Mouse (Mus musculus) forebrain, postnatal 0 days (tissue): Measurements from ENCODE around the gene Car15. TPM values are rescaled to one million over a fixed set of nuclear protein-coding genes. Genes with fewer than 3 reads are reported as not detected.

Experiments used
- ATAC-seq: fragments of 200-750 bp; cut with Nextera tagmentation; 2 replicates; pipeline ENCODE4 v1.8.0; 2017; ENCODE audit warnings: mild to moderate bottlenecking, moderate library complexity
- DNase-seq: peaks from one replicate; pipeline ENCODE4 v3.0.0-alpha.2; 2015
- H3K27ac ChIP-seq: fragments of 300-500 bp; sonication (generic); 2 replicates; pipeline ENCODE4 v1.5.1; 2014; ENCODE audit warnings: low read depth, mild to moderate bottlenecking, antibody characterized with exemption, low read length, moderate library complexity, mixed read lengths
- H3K27me3 ChIP-seq: fragments of 300-500 bp; sonication (generic); 2 replicates; pipeline ENCODE4 v1.6.1; 2014; ENCODE audit warnings: mild to moderate bottlenecking, low read length, mixed read lengths; ENCODE audit not compliant: insufficient read depth
- H3K36me3 ChIP-seq: fragments of 300-500 bp; sonication (generic); 2 replicates; pipeline ENCODE4 v1.6.1; 2014; ENCODE audit warnings: mild to moderate bottlenecking, moderate library complexity; ENCODE audit not compliant: insufficient read depth
- H3K4me1 ChIP-seq: fragments of 300-500 bp; sonication (generic); 2 replicates; pipeline ENCODE4 v1.6.1; 2014; ENCODE audit warnings: antibody characterized with exemption; ENCODE audit not compliant: insufficient read depth
- H3K4me2 ChIP-seq: fragments of 300-500 bp; sonication (generic); 2 replicates; pipeline ENCODE4 v1.6.1; 2014; ENCODE audit warnings: low read depth, mild to moderate bottlenecking, moderate library complexity
- H3K4me3 ChIP-seq: fragments of 300-500 bp; sonication (generic); 2 replicates; pipeline ENCODE4 v1.5.1; 2014; ENCODE audit warnings: low read depth, low read length, mixed read lengths
- H3K9ac ChIP-seq: fragments of 300-500 bp; sonication (generic); 2 replicates; pipeline ENCODE4 v1.6.1; 2014; ENCODE audit warnings: mild to moderate bottlenecking
- H3K9me3 ChIP-seq: fragments of 300-500 bp; sonication (generic); 2 replicates; pipeline ENCODE4 v1.6.1; 2016; ENCODE audit warnings: low read length
- CTCF ChIP-seq: sonication (generic); IDR thresholded peaks from 2 replicates; pipeline ENCODE4 v1.5.1; 2016; ENCODE audit warnings: antibody characterized with exemption, control low read depth, low read depth
- WGBS: fragments of 180-500 bp; shearing (Covaris S2); extraction: QIAGEN DNeasy Blood & Tissue Kit; methylation state at CpG from one replicate; pipeline ENCODE4 v1.1.7; 2014; 5-methylcytosine and 5-hydroxymethylcytosine counted together
- polyA plus RNA-seq: library from polyadenylated mRNA; unstranded; fragments of >200 nt; fragmentation: Nextera tagmentation; extraction: Ambion mirVana; gene quantifications from 2 replicates; pipeline ENCODE4 v1.2.1, GENCODE M21; 2015
- total RNA-seq: library from RNA; depleted of rRNA; stranded (reverse); fragments of >200 nt; gene quantifications from 2 replicates; pipeline ENCODE4 v1.2.3, GENCODE M21; 2014

Car15 gene
- total and polyA plus RNA-seq, 2 experiments from 2014 or later: 1.9 to 4.2 TPM

- H3K36me3 ChIP-seq: no peaks in the 10 kb centered on the region
- H3K4me1 ChIP-seq: peaks cover 32% of the 10 kb centered on the region; the same call in 1 of the 2 replicates
- no peaks in the 10 kb centered on the region for H3K9me3 ChIP-seq
- peak overlapping the region; percentile 64 for H3K4me3 ChIP-seq
- peak overlapping the region; percentile 97 for H3K4me2 ChIP-seq
- H3K27me3 ChIP-seq: peaks cover 34% of the 10 kb centered on the region
- 3% methylated on average over 64 of the region's 73 CpGs for WGBS
- no peak for TF ChIP-seq CTCF
- DNase-seq (peak; percentile 96), ATAC-seq (peak; percentile 93)
- peak overlapping the region; percentile 93 for H3K27ac ChIP-seq
- H3K9ac ChIP-seq: peak overlapping the region; percentile 90
These were observed 30.8 kb downstream of the Car15 start for GRCm38 (mm10) chr16:17807192-17808009.

GRCm38 (mm10) chr16:17806581-17807191, 31.5 kb downstream of the Car15 start:
- no peaks in the 10 kb centered on the region for H3K36me3 ChIP-seq
- H3K4me1 ChIP-seq: peaks cover 33% of the 10 kb centered on the region; the same call in 1 of the 2 replicates
- H3K4me3 ChIP-seq: peak overlapping the region; percentile 64
- TF ChIP-seq CTCF: peak; percentile 31; the same call in 1 of the 2 replicates
- ATAC-seq: peak; percentile 32; the same call in 1 of the 2 replicates
- H3K9ac ChIP-seq: peak overlapping the region; percentile 90
- peak overlapping the region; percentile 93 for H3K27ac ChIP-seq
- H3K9me3 ChIP-seq: no peaks in the 10 kb centered on the region
- peak; percentile 70 for DNase-seq
- peaks cover 42% of the 10 kb centered on the region for H3K27me3 ChIP-seq
- under 1% methylated on average over 50 of the region's 50 CpGs for WGBS
- peak overlapping the region; percentile 97 for H3K4me2 ChIP-seq

- peak overlapping the region; percentile 58; the same call in 1 of the 2 replicates for H3K4me2 ChIP-seq
- peaks cover 31% of the 10 kb centered on the region; the same call in 1 of the 2 replicates for H3K4me1 ChIP-seq
These were observed 33.2 kb downstream of the Car15 start for GRCm38 (mm10) chr16:17804982-17805381.

GRCm38 (mm10) chr16:17804449-17804912, 33.7 kb downstream of the Car15 start:
- Histone ChIP-seq H3K9ac (peak overlapping the region; percentile 35; the same call in 1 of the 2 replicates), H3K4me1 (peaks cover 28% of the 10 kb centered on the region; the same call in 1 of the 2 replicates), H3K36me3 (no peaks in the 10 kb centered on the region), H3K9me3 (no peaks in the 10 kb centered on the region), H3K27me3 (peaks cover 58% of the 10 kb centered on the region), H3K27ac (no peak overlapping the region), H3K4me2 (peak overlapping the region; percentile 58), H3K4me3 (peak overlapping the region; percentile 31)
- ATAC-seq: no peak
- DNase-seq: no peak
- 2% methylated on average over 33 of the region's 33 CpGs for WGBS
- TF ChIP-seq CTCF: no peak

More at GRCm38 (mm10) chr16:17804982-17805381, 33.2 kb downstream of the Car15 start:
- DNase-seq (no peak), ATAC-seq (no peak)
- H3K9me3 ChIP-seq: no peaks in the 10 kb centered on the region
- H3K27me3 ChIP-seq: peaks cover 55% of the 10 kb centered on the region
- H3K36me3 ChIP-seq: no peaks in the 10 kb centered on the region
- H3K9ac ChIP-seq: 0 out of 2 replicates have a peak overlapping the region, but pooled peaks have one; percentile 35
- WGBS: 9% methylated on average over 7 of the region's 7 CpGs
- TF ChIP-seq CTCF: no peak
- peak overlapping the region; percentile 31 for H3K4me3 ChIP-seq
- no peak overlapping the region for H3K27ac ChIP-seq

GRCm38 (mm10) chr16:17803675-17804448, 34.3 kb downstream of the Car15 start:
- Histone ChIP-seq H3K4me2 (peak overlapping the region; percentile 59), H3K9ac (0 out of 2 replicates have a peak overlapping the region, but pooled peaks have one; percentile 35), H3K4me3 (peak overlapping the region; percentile 41), H3K36me3 (no peaks in the 10 kb centered on the region), H3K27me3 (peaks cover 64% of the 10 kb centered on the region), H3K27ac (no peak overlapping the region), H3K9me3 (no peaks in the 10 kb centered on the region), H3K4me1 (peaks cover 23% of the 10 kb centered on the region; the same call in 1 of the 2 replicates)
- DNase-seq (no peak), ATAC-seq (no peak)
- TF ChIP-seq CTCF: no peak
- WGBS: 8% methylated on average over 33 of the region's 33 CpGs
